Mouse (Mus musculus) v-Abl transformed pro-B cells (cell line): ENCODE data around the gene Elovl3.

Experiments used
- in situ Hi-C, 2 experiments: fragments of 400-800 bp; cut with MboI; formaldehyde crosslinking; loops; one replicate each; pipeline ENCODE4 v1.15.1; 2025; ENCODE audit not compliant: unreplicated experiment in 2 of 2

The Elovl3 gene

DNA sequence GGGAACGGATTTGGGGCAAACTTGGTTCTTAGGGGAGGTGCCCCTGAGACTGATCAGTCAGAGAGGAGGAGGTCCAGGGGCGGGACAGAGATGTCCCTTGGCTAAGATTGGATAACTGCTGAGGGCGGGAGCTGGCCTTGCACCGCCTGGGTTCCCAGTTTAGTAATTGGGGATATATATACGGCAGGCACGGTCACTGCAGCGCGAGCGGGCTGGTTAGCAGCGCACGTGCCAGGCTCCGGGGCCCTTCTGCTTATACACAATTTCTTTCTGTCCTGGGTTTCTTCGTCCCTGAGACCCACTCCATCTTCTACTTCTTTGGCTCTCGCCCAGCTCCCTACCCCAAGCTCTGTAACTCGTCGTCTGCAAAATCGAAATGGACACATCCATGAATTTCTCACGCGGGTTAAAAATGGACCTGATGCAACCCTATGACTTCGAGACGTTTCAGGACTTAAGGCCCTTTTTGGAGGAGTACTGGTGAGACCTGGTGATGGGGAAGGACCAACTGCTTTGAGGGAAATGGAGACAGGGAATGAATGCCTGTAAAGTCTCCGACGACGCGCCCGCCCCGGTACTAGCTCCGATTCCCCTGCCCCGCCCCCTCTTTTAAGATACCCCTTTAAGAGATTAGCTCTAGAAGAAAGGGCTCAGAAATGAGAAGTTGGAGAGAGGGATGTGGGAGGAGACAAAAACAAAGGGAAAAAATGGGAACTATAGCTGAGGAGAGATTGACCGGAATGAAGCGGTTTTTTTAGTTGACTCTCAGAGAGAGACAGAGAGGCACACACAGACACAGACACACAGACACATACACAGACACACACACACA lies at the start of gene Elovl3:
TSS of gene Elovl3 (plus strand) at position 204 of the 832 bp plus-strand sequence.
- in situ Hi-C loops: loop anchor here (10.0 kb wide), 2 partner anchors 107 to 313 kb away; no protein-coding TSS in a partner anchor

DNA sequence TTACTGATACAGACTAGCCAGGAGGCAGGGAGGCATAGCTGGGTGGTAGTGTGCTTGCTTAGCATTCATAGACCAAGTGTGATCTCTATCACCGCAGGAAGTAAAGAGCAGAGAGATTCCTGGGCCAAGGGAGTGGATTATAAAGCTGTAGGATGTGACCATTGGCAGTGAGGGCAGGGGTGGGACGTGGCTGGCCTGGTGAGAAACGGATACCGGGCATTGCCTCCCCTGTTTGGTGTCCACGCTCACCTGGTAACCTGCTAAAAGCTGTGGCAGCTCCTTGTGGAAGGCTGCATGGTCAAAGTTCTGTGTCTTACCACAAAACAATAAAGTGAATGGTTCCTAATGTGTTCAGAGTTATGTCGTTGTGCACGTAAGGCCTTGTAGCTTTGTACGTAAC lies 46.5 kb upstream of the Elovl3 start:
- in situ Hi-C loops: no loop called here

DNA sequence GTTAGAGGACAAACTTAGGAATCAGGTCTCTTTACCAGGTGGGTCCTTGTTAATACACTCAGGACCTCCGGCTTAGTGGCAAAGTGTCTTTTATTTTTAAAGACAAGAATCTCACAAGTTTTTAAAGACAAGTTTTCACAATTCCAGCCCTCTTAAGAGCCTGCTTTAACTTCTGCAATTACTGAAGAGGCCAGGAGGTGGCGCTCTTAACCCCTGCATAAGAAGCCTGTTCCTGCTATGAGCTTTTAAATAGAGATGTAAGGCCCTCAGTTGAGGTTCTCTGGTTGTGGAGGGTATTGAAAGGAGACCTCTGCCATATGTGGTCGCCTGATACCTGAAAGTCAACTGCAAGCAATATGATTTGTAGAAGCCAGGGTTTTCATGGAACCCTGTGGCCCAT lies 45.4 kb upstream of the Elovl3 start:
- in situ Hi-C loops: no loop called here

DNA sequence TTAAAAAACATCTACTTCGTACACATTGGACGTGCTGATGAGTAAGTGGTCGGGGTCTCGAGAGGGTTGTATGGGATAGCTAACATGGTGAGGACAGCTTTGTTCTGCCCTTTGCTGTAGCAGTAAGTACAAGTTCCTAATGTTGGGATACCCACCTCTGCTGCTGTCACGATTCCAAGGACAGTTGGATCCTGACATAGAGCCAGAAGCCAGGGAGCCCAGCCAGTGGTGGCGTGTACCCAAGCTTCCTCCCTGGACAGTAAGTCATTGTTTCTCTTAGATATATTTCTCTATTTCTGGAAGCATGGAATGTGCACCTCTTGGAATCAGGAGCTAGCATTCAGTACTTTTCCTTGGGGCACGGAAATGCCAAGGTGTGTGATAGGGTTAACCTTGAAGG lies 43.8 kb upstream of the Elovl3 start:
- in situ Hi-C loops: no loop called here

- in situ Hi-C loops: no loop called here
Observed at GRCm38 (mm10) chr19:46091641-46092040, 40.1 kb upstream of the Elovl3 start.

- in situ Hi-C loops: no loop called here
Observed at GRCm38 (mm10) chr19:46094144-46094543, 37.6 kb upstream of the Elovl3 start.

GRCm38 (mm10) chr19:46095291-46095690 lies 36.4 kb upstream of the Elovl3 start:
- in situ Hi-C loops: no loop called here

- in situ Hi-C loops: no loop called here
Observed at GRCm38 (mm10) chr19:46096396-46096795, 35.3 kb upstream of the Elovl3 start.

- in situ Hi-C loops: no loop called here
Observed at GRCm38 (mm10) chr19:46099561-46099960, 32.1 kb upstream of the Elovl3 start.

- in situ Hi-C loops: loop anchor here (25.0 kb wide), 5 partner anchors 634 to 909 kb away; partner anchors contain the start of genes Ina (in 1 of the 2) and Nt5c2 (in 1 of the 2)
Observed at GRCm38 (mm10) chr19:46103437-46104186, 28.1 kb upstream of the Elovl3 start.

GRCm38 (mm10) chr19:46104187-46104557 lies 27.5 kb upstream of the Elovl3 start:
- in situ Hi-C loops: loop anchor here (25.0 kb wide), 5 partner anchors 633 to 908 kb away; partner anchors contain the start of genes Ina (in 1 of the 2) and Nt5c2 (in 1 of the 2)

- in situ Hi-C loops: loop anchor here (25.0 kb wide), 5 partner anchors 627 to 902 kb away; partner anchors contain the start of genes Ina (in 1 of the 2) and Nt5c2 (in 1 of the 2)
Observed at GRCm38 (mm10) chr19:46110214-46110613, 21.5 kb upstream of the Elovl3 start.

GRCm38 (mm10) chr19:46110781-46111180 lies 20.9 kb upstream of the Elovl3 start:
- in situ Hi-C loops: loop anchor here (25.0 kb wide), 5 partner anchors 627 to 902 kb away; partner anchors contain the start of genes Ina (in 1 of the 2) and Nt5c2 (in 1 of the 2)

DNA sequence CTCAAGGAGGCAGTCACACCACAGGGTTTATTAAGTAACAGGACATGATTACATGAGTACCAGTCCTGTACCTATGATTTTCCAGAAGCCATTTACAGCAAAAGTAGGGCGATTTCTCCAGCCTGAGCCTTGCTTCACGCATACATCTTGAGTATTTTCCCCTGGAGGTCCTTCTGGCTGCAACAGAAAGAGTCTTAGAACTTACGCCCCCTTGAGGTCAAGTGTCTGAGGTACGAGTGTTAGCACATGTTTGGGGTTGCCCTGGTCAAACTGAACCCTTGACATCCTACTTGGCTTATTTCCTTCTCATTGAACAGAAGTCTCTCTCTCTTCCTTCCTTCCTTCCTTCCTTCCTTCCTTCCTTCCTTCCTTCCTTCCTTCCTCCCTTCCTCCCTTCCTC lies 17.1 kb upstream of the Elovl3 start:
- in situ Hi-C loops: loop anchor here (25.0 kb wide), 5 partner anchors 623 to 902 kb away; partner anchors contain the start of genes Ina (in 1 of the 2) and Nt5c2 (in 1 of the 2)

DNA sequence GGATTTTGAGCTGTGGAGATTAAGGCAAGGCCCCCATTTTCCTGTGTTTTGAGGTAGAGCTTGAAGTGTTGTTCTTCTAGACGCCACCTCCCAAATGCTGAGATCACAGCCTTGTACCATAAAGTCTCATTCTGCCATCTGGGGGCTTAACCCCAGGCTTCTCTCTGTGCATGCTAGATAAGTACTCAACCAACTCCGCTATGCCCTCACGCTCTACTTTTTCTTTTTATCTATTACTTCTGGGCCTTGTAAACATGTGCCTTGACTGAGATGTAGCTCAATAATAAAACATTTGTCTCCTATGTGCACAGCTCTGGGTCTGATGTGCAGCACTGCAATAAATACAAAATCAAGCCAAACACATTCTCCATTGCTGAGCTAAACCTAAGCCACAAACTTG lies 12.2 kb upstream of the Elovl3 start:
- in situ Hi-C loops: loop anchor here (25.0 kb wide), 5 partner anchors 618 to 907 kb away; partner anchors contain the start of genes Ina (in 1 of the 2) and Nt5c2 (in 1 of the 2)

DNA sequence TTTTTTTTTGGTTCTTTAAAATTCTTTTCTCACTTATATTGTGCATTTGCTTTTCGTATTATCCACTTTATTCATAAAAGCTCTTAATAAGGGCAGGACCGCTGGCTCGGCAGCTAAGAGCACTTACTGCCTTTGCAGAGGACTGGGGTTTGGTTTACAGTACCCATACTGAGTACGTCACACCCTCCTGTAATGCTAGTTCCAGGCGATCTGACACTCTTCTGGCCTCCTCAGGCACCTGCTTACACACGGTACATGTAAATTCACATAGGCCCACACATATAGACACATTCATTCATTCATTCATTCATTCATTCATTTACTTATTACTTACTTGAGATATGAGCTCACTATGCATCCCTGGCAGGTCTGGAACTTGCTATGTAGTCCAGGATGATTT lies 10.8 kb upstream of the Elovl3 start:
- in situ Hi-C loops: loop anchor here (25.0 kb wide), 5 partner anchors 616 to 909 kb away; partner anchors contain the start of genes Ina (in 1 of the 2) and Nt5c2 (in 1 of the 2)

DNA sequence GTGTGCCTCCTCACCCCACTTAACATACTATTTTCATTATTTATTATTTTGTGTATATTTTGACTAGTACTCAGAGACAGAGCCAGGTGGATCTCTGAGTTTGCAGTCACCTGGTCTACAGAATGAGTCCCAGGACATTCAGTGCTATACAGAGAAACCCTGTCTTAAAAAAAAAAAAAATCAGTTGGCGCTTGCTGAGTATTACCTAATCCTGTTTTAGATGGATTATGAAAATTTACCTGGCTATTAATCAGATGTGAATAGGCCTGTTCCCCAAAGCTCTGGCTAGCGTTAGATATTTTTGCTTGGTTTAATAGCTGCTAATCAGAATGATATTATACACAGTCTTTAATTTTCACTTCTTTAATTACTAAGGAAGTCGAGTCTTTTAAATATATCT lies 7.8 kb upstream of the Elovl3 start:
- in situ Hi-C loops: loop anchor here (25.0 kb wide), 5 partner anchors 613 to 912 kb away; partner anchors contain the start of genes Ina (in 1 of the 2) and Nt5c2 (in 1 of the 2)

GRCm38 (mm10) chr19:46124651-46125050 lies 7.0 kb upstream of the Elovl3 start:
- in situ Hi-C loops: loop anchor here (25.0 kb wide), 5 partner anchors 613 to 912 kb away; partner anchors contain the start of genes Ina (in 1 of the 2) and Nt5c2 (in 1 of the 2)

DNA sequence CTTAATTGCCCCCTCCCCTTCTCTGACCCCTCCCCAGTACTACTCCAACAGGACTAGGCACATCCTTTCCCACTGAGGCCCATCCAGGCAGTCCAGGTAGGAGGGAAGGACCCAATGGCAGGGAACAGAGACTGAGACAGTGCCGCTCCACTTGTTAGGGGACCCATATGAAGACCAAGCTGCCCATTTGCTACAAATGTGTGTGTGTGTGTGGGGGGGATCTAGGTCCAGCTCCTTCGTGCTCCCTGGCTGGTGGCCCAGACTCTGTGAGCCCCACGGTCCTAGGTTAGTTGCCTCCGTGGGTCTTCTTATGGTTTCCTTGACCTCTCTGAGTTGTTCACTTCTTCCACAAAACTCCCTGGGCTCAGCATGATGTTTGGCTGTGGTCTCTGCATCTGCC lies 5.4 kb upstream of the Elovl3 start:
- in situ Hi-C loops: no loop called here

GRCm38 (mm10) chr19:46129737-46130136 lies 2.0 kb upstream of the Elovl3 start:
- in situ Hi-C loops: loop anchor here (10.0 kb wide), 2 partner anchors 105 to 315 kb away; no protein-coding TSS in a partner anchor
